Mouse (Mus musculus) heart, postnatal 36 days (tissue): Measurements from ENCODE around the gene Gm10203. TPM values are rescaled to one million over a fixed set of nuclear protein-coding genes. Genes with fewer than 3 reads are reported as not detected.
"Not testable (repeated sequence)": the region's sequence is repeated elsewhere in the genome, so short reads cannot be mapped to it uniquely, and the experiment has no call there.

ENCODE experiments used
- DNase-seq, 2 experiments: peaks; one replicate each; pipeline ENCODE4 v3.0.0; 2021 to 2022
- intact Hi-C: fragments of 180-260 bp; cut with DNase I; formaldehyde crosslinking; loops from one replicate; pipeline ENCODE4 v1.15.1; 2025
- total RNA-seq, 2 experiments: library from RNA; stranded (reverse); gene quantifications; 2 replicates each; pipeline ENCODE4 v1.2.3; 2021

The Gm10203 gene
- total RNA-seq, 2 experiments from 2014 or later = not detected

- peak in 1 of 2 experiments; percentile 40 for DNase-seq
- intact Hi-C loops = loop anchor here (1.0 kb wide), 1 partner anchor 243 kb away; no protein-coding TSS in a partner anchor
Measured at GRCm38 (mm10) chr6:149132311-149133077, 2.5 kb downstream of the Gm10203 start.

DNA sequence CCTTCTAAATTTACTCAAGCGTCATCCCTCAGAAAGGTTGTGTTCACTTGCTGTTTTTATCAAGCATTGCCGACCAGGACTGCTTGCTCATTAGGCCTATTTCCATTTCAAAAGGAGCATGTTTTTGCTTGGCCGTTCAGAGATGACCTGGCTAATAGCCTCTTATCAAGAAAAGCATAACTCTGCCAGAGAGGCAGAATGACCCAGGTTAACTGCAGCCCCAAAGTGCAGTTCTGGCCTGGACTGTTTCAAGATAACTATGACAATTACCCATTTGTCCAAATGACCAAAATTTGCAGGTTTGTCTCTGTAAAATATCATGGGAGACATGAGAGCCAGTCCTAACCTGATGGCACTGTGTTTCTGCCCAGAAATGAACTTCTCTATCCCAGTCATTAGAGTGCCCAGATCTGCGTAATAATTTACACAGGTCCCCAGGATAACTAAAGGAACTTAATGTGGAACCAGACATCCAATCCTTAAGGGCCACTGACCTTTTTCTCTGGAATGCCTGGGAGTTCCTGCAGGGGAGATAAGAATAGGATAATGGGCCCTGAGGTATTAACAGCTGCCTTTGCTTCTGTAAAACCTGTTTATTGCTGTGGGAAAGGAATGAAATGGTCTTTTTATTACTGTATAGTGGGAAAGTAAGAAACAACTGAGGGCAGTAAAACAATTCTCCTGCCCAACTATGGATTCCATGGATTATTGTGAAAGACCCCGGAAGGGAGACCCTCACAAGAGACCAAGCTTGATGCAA, 4.6 kb downstream of the Gm10203 start:
- intact Hi-C loops = no loop called here
- DNase-seq = no peak

DNA sequence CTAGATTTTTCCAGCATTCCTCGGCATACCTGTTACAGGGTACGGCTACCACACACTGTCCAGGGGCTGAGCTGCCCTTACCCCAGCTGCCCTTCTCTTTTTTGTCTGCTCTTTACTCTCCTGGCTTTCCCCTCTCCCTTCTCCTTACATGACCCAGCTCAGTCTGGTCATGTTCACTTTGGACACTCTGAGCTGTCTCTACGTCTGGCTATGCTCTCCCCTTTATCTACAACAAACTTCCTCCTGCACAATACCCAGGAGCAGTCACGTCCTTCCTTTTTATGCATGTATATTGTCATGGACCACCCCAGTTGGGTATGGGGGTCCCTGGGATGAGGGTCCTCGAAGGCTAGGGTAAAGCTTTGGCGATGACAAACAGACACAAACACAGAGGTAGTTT, 5.7 kb downstream of the Gm10203 start:
- DNase-seq = no peak
- intact Hi-C loops = no loop called here

DNA sequence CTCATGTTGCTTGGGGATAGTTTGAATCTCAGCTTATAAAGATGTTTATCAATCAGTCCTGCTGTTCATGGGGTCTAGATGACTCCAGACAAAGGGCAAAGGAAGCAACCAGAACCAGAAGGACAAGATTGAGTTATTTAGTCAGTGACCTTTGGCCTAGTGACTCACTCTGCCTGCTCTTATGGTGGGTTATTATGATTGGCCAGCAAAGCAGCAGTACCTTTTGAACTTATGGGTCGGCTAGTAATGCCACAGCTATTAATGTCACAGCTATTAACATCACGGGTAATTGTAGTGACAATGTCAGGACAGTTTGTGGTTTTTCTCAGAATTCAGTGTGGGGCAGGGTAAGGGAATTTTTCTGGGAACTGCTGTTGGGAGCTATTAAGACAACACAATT, 8.0 kb downstream of the Gm10203 start:
- intact Hi-C loops = no loop called here
- DNase-seq = no peak

DNA sequence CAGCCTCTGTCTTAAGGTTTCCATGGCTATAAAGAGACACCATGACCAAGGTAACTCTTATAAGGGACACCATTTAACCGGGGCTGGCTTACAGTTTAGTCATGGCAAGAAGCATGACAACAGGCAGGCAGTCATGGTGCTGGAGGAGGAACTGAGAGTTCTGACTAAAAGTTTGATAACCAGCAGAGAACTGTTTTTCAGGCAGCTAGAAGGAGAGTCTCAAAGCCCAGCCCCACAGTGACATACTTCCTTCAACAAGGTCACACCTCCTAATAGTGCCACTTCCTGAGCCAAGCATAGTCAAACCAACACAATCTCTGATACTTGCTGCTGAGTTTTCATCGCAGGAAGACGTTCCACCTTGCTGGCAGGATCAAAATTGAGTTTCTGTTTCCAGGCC, 9.0 kb downstream of the Gm10203 start:
- intact Hi-C loops = no loop called here
- no peak for DNase-seq

DNA sequence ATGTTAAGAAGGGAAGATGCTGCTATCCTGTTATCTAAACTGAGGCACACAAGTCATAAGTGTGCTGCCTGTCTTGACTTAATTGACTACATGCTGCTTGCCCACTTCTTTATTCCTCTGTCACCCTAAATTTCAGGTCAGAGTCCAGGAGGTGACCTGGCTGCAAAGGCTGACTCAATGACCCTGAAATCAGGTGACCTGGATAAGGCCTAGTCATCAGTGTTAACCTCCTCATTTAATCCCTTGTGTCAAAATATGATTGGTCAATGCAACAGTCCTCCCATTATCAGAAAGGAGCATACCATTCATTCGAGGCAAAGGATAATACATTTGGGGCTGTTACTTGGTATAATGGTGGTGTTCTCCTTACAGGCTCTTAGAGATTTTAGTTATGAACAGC, 9.5 kb downstream of the Gm10203 start, which contains the start of gene Etfbkmt:
Etfbkmt (plus strand) TSS at position 379 of the 400 bp plus-strand sequence.
- DNase-seq = no peak
- intact Hi-C loops = no loop called here

DNA sequence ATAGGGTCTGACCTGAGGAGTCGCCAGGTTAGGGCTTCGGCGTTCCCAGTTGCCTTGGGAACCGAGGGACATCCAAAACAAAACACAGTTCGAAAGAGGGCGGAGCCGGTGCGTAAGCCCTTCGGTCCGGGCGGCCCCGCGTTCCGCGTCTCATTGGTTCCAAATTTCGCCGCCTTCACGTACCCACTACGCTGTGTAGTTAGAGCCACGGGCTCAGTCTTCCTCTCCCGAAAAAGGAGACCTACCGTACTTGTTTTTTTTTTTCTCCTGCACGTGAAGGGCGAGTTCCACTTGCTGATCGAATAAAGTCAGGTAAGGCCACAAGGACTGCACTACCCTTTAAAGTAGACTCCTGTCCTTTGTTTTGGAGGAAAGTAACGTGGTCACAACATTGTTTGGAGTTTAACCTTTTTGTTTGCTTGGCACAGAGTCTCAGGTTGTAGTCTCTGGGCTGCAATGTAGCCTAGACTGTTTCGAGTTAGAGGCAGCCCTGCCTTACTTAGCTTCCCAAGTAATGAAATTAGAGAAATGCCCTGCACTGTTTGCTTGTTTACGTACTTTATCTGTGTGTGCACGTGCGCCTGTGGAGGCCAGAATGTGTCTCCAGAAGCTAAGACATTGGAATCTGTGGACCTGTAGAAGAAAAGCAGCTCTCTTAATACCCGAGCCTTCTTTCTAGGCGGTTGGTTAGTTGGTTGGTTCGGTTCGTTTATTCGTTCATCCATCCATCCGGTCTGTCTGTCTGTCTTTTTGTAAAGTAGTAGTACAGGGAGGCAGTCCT, 11.6 kb downstream of the Gm10203 start:
- intact Hi-C loops = loop anchor here (5.0 kb wide), 2 partner anchors 46 to 166 kb away; partner anchors contain the start of genes Amn1 and Resf1
- DNase-seq = peak; percentile 85

DNA sequence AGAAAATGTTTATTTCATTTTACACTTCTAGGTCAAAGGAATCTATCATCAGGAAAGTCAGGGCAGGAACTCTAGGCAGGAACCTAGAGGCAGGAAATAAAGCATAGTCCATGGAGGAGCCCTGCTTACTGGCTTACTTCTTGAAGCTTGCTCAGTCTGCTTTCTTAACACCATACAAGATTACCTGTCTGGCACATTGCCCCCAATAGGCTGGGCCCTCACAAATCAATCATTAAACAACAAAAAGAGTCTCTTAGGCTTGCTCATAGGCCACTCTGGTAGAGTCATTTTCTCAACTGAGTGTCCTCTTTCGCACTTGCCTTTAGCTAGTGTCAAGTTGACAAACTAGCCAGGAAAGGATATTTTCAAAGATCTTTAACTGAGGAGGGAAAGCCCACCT, 15.2 kb downstream of the Gm10203 start:
- no peak for DNase-seq
- intact Hi-C loops = no loop called here

DNA sequence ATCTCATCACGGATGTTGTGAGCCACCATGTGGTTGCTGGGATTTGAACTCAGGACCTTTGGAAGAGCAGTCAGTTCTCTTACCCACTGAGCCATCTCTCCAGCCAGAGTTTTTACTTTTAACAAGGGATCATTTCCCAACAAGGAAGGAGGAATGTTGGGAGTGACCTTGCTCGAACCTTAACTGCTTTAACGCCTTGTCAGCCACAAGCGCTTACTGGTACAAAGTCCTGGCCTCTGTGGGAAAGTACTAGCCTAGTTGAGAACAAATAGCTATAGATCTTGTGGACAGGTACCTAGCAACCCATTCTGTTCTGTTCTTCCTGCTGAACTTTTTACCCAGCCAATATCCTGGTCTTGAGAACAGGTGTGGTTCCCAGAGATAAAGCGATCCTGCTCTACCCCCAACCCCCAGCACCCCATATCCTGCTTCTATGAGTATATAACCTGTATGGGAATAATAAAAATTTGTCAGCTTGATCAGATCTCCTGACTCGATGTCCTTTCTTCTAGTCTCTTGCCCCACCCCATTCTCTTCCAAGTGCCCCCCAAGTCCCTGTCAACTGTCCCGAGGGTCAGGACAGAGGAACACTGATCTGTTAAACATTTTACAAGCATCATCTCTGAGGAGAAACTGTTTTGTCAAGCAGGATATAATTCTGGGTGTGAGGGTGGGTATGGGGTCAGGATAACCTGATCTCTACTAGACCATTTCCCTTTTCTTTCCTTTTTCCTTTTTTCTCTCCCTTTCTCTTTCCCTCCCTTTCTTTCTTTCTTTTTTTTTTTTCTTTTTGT, 18.7 kb downstream of the Gm10203 start:
- intact Hi-C loops = no loop called here
- no peak for DNase-seq

DNA sequence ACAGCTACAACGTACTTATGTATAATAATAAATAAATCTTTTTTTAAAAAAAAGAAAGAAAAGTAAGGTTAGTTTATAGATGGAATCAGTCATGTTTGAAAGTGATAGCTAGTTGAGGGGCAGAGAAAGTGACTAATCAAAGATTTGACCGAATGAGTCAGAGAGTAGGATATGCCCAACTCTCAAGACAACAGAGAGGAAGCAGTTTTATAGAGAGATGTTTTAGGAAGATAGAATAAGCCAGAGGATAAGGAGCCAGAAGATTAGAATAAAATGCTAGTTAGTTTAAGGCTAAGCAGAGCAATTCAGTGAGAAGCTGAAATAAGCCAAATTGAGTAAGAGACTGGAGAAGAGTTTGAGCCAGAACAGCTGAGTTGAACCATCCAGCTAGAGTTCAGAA, 22.1 kb downstream of the Gm10203 start:
- intact Hi-C loops = no loop called here
- no peak for DNase-seq

DNA sequence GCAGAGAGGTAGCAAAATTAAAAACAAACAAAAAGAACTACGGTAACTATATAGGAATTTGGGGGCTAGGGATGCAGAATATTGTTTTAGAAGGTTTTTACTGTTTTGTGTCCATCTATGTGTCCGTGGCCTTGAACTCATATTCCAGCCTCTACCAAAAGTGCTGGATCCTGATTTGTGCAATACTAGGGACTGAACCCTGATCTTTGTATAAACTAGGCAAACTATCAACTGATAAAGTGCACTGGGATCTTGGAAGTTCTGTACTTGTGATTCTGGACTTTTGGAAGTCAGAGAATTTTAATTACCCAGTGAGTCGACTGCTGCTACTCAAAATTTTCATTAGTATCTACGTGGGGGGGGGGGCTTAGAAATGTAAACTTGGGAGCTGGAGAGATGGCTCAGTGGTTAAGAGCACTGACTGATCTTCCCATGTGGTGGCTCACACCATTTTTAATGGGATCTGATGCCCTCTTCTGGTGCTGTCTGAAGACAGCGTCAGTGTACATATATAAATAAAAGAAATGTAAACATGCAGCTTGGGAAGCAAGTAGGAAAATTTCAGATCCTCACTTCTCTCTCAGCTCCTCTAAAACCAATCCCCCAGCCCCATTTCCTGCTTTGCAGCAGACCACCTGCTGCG, 23.6 kb downstream of the Gm10203 start:
- intact Hi-C loops = no loop called here
- DNase-seq = no peak

GRCm38 (mm10) chr6:149154116-149155030, 24.4 kb downstream of the Gm10203 start:
- intact Hi-C loops = no loop called here
- no peak for DNase-seq

GRCm38 (mm10) chr6:149155031-149155841, 25.3 kb downstream of the Gm10203 start:
- DNase-seq = no peak
- intact Hi-C loops = no loop called here

GRCm38 (mm10) chr6:149167038-149167437, 37.1 kb downstream of the Gm10203 start:
- intact Hi-C loops = not testable (repeated sequence)
- peak in 1 of 2 experiments; percentile 43 for DNase-seq

DNA sequence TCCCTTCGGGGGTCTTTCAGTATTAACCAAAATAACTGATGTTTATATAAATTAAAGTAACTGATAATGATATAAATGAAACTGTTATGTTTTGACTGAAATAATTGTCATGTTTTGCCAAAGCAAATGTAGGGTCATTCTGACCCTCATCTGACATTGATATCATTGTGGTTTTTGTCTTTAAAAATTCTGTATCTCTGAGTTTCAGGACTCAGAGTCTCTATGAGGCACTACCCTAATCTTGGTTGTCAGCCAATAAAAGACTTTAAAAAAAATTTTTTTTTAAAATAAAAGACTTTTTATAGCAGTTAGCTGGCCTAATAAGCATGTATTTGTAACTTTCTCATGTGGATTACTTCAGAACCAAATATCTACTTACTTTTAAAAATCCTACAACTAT, 37.7 kb downstream of the Gm10203 start:
- intact Hi-C loops = no loop called here
- DNase-seq = no peak

DNA sequence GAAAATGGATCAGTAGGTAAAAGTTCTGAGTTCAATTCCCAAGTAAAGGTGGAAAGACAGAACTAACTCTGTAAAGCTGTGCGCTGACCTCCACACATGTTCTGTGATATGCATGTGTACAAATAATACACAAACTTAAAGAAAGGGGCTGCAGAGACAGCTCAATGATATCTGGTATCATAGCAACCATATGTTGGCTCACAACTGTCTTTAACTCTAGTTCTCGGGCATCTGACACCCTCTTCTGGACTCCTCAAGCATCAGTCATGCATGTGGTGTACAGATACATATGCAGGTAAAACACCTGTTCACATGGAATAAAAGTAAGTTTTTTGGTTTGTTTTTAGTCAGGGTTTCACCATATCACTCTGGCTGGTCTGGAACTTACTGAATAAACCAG, 38.5 kb downstream of the Gm10203 start:
- intact Hi-C loops = no loop called here
- DNase-seq = no peak

DNA sequence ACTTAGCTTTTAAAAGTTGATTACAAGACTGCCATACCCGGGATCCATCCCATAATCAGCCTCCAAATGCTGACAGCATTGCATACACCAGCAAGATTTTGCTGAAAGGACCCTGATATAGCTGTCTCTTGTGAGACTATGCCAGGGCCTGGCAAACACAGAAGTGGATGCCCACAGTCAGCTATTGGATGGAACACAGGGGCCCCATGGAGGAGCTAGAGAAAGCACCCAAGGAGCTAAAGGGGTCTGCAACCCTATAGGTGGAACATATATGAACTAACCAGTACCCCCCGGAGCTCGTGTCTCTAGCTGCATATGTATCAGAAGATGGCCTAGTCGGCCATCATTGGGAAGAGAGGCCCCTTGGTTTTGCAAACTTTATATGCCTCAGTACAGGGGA, 40.0 kb downstream of the Gm10203 start:
- DNase-seq, intact Hi-C loops: not testable (repeated sequence)
